Mouse (Mus musculus) NIH3T3 (cell line): ENCODE measurements around the gene Olfr1128.
"Not testable (repeated sequence)": the region's sequence is repeated elsewhere in the genome, so short reads cannot be mapped to it uniquely, and the experiment has no call there.

Experiments
- DNase-seq: peaks from one replicate; pipeline ENCODE4 v3.0.0-alpha.2; 2012; ENCODE audit warnings: low read depth

The Olfr1128 gene

GRCm38 (mm10) chr2:87545442-87545841, at the start of gene Olfr1128:
TSS of gene Olfr1128 (minus strand) at chr2:87545542.
- no peak for DNase-seq

- not testable (repeated sequence) for DNase-seq
Observed at GRCm38 (mm10) chr2:87573602-87574001, 28.3 kb upstream of the Olfr1128 start, which contains the start of gene Olfr1129. TSS of gene Olfr1129 (plus strand) at chr2:87573902.

- no peak for DNase-seq
Observed at GRCm38 (mm10) chr2:87534826-87535225, 10.5 kb downstream of the Olfr1128 start.

- DNase-seq, result no peak
Observed at GRCm38 (mm10) chr2:87531496-87531895, 13.8 kb downstream of the Olfr1128 start, which contains the start of gene Olfr153. TSS of gene Olfr153 (plus strand) at chr2:87531796.

- DNase-seq, result not testable (repeated sequence)
Observed at GRCm38 (mm10) chr2:87525899-87526616, 19.3 kb downstream of the Olfr1128 start.

GRCm38 (mm10) chr2:87520651-87521050, 24.7 kb downstream of the Olfr1128 start:
- no peak for DNase-seq

GRCm38 (mm10) chr2:87516581-87516980, 28.8 kb downstream of the Olfr1128 start:
- no peak for DNase-seq

GRCm38 (mm10) chr2:87515457-87516060, 29.8 kb downstream of the Olfr1128 start:
- no peak for DNase-seq

GRCm38 (mm10) chr2:87515046-87515445, 30.3 kb downstream of the Olfr1128 start:
- DNase-seq, result no peak

- DNase-seq, result no peak
Observed at GRCm38 (mm10) chr2:87506265-87506664, 39.1 kb downstream of the Olfr1128 start, which contains the start of gene Pramel6. TSS of gene Pramel6 (plus strand) at chr2:87506565.

GRCm38 (mm10) chr2:87496993-87497392, 48.3 kb downstream of the Olfr1128 start, which contains the start of gene Pramel7:
TSS of gene Pramel7 (minus strand) at chr2:87497093.
- DNase-seq, result not testable (repeated sequence)
